Mouse (Mus musculus) heart, postnatal 0 days (tissue): ENCODE results near the gene Nacad.

Source experiments
- CTCF ChIP-seq: IDR thresholded peaks from 2 replicates; pipeline ENCODE4 v1.5.1; 2016; ENCODE audit warnings: antibody characterized with exemption, control low read depth, low read depth
- EP300 ChIP-seq: IDR thresholded peaks from 2 replicates; pipeline ENCODE4 v1.6.1; 2016; ENCODE audit warnings: antibody characterized with exemption, low read depth

DNA sequence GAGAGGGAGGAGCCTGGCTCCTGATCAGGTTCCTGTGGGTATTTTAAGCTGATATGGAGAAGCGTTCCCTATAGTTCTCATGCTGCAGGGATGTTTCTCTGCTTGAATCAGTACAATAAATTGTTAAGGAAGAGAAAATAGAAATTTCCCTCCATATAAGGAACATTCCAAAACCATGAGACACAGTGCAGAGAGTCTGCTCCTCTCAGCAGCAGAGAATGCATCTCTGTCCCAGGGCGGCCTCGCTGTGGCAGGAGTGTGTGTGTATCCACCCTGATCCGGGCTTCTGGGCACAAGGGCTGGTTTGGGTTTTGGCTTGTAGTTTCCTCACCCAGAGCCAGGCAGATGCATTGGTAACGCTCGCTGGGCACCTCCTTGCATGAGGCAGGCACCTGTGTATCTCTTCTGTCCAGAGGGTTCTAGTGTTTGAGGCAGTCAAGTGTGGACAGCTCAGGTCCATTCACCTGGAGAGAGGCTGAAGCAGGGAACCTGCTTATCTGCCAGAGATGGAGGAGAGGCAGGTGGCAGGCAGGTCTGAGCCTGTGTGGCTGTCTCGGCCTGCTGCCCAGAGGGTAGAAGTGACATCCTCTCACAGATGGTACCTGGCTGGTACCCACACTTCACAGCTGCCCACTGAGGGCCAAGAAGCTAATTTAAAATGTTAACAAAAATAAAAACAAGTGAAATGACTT is 18.5 kb downstream of the Nacad start:
- TF ChIP-seq EP300 (no peak), CTCF (no peak)
